Mouse (Mus musculus): ENCODE results near the gene Hectd1. TPM values are rescaled to one million over a fixed set of nuclear protein-coding genes. Genes with fewer than 3 reads are reported as not detected.

The Hectd1 gene
- total and polyA plus RNA-seq, 2 experiments from 2014 or later: 27.6 to 93.6 TPM

GRCm38 (mm10) chr12:51741690-51742089 lies 87.6 kb downstream of the Hectd1 start:
- peak; percentile 47 for DNase-seq
- Histone ChIP-seq H3K4me3 (ENCODE audit: low read depth, low read length) (no peak overlapping the region), H3K4me1 (ENCODE audit: insufficient read depth) (no peaks in the 10 kb centered on the region), H3K9me3 (ENCODE audit: low read length) (no peaks in the 10 kb centered on the region), H3K27ac (ENCODE audit: low read depth, low read length) (no peak overlapping the region), H3K4me2 (ENCODE audit: low read depth) (no peak overlapping the region), H3K9ac (no peak overlapping the region), H3K36me3 (ENCODE audit: insufficient read depth) (peaks cover 34% of the 10 kb centered on the region), H3K27me3 (ENCODE audit: insufficient read depth, low read length) (no peaks in the 10 kb centered on the region)
- WGBS: 82% methylated on average over 6 of the region's 6 CpGs
- peak; percentile 71 for TF ChIP-seq CTCF (IDR thresholded peaks at IDR 0.05; ENCODE audit: low read depth)
- ATAC-seq: peak; percentile 52; the same call in 1 of the 2 replicates

GRCm38 (mm10) chr12:51736807-51737206 lies 92.5 kb downstream of the Hectd1 start:
- no peak overlapping the region for H3K4me3 ChIP-seq (ENCODE audit: low read depth, low read length)
- no peak overlapping the region for H3K27ac ChIP-seq (ENCODE audit: low read depth, low read length)
- DNase-seq: no peak
- WGBS: 8% methylated on average over 1 of the region's 1 CpGs
- no peak overlapping the region for H3K9ac ChIP-seq
- peak; percentile 64; the same call in 1 of the 2 replicates for ATAC-seq
- H3K27me3 ChIP-seq (ENCODE audit: insufficient read depth, low read length): no peaks in the 10 kb centered on the region
- no peaks in the 10 kb centered on the region for H3K36me3 ChIP-seq (ENCODE audit: insufficient read depth)
- H3K4me2 ChIP-seq (ENCODE audit: low read depth): no peak overlapping the region
- no peak for TF ChIP-seq CTCF (IDR thresholded peaks at IDR 0.05; ENCODE audit: low read depth)
- H3K9me3 ChIP-seq (ENCODE audit: low read length): no peaks in the 10 kb centered on the region
- no peaks in the 10 kb centered on the region for H3K4me1 ChIP-seq (ENCODE audit: insufficient read depth)

- H3K9me3 ChIP-seq (ENCODE audit: low read length): no peaks in the 10 kb centered on the region
- ATAC-seq (no peak), DNase-seq (no peak)
- TF ChIP-seq CTCF (IDR thresholded peaks at IDR 0.05; ENCODE audit: low read depth): no peak
- no peaks in the 10 kb centered on the region for H3K4me1 ChIP-seq (ENCODE audit: insufficient read depth)
- H3K9ac ChIP-seq: no peak overlapping the region
- no peak overlapping the region for H3K27ac ChIP-seq (ENCODE audit: low read depth, low read length)
- WGBS: 49% methylated on average over 3 of the region's 3 CpGs
- H3K4me2 ChIP-seq (ENCODE audit: low read depth): no peak overlapping the region
- H3K4me3 ChIP-seq (ENCODE audit: low read depth, low read length): no peak overlapping the region
- H3K36me3 ChIP-seq (ENCODE audit: insufficient read depth): no peaks in the 10 kb centered on the region
- H3K27me3 ChIP-seq (ENCODE audit: insufficient read depth, low read length): no peaks in the 10 kb centered on the region
Observed at GRCm38 (mm10) chr12:51736381-51736780, 93.0 kb downstream of the Hectd1 start.

GRCm38 (mm10) chr12:51735840-51736271 lies 93.5 kb downstream of the Hectd1 start:
- no peak overlapping the region for H3K27ac ChIP-seq (ENCODE audit: low read depth, low read length)

DNA sequence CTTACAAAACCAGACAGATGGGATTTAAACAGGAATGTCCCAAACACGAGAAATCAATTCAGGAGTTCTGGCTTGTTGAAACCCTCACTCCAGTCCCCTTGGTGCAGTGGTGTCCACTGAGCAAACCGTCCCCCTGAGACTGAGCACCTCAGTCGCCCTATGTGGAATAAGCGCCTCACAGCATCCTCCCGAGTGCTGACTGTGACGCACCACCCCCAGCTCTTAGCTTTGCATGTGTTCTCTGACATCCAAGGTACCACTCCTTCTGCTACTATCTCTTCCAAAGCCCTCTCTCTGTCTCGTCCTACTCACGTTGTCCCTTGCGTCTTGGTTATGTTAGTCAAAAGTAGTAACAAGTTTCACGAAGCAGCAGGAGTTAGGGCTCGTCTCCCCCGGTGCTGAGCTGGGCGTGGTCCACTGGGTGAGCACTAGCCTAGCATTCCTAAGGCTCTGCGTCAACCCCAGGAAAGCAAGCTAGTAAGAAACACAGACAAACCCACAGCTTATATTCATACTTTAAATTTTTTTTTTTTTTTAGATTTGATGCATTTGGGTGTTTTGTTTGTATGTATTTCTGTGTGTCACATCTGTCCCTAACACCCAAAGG lies 94.6 kb downstream of the Hectd1 start:
- H3K36me3 ChIP-seq (ENCODE audit: insufficient read depth): peaks cover 5% of the 10 kb centered on the region; the same call in 1 of the 2 replicates
- DNase-seq: no peak
- H3K27ac ChIP-seq (ENCODE audit: low read depth, low read length): no peak overlapping the region
- H3K9me3 ChIP-seq (ENCODE audit: low read length): no peaks in the 10 kb centered on the region
- H3K27me3 ChIP-seq (ENCODE audit: insufficient read depth, low read length): no peaks in the 10 kb centered on the region
- H3K9ac ChIP-seq: no peak overlapping the region
- no peaks in the 10 kb centered on the region for H3K4me1 ChIP-seq (ENCODE audit: insufficient read depth)
- WGBS: 89% methylated on average over 14 of the region's 14 CpGs
- H3K4me3 ChIP-seq (ENCODE audit: low read depth, low read length): no peak overlapping the region
- ATAC-seq: no peak
- TF ChIP-seq CTCF (IDR thresholded peaks at IDR 0.05; ENCODE audit: low read depth): no peak
- H3K4me2 ChIP-seq (ENCODE audit: low read depth): no peak overlapping the region

More at GRCm38 (mm10) chr12:51735840-51736271, 93.5 kb downstream of the Hectd1 start:
- H3K9ac ChIP-seq: no peak overlapping the region
- H3K4me3 ChIP-seq (ENCODE audit: low read depth, low read length): no peak overlapping the region
- DNase-seq (no peak), ATAC-seq (no peak; the same call in 1 of the 2 replicates)
- H3K9me3 ChIP-seq (ENCODE audit: low read length): no peaks in the 10 kb centered on the region
- no peak overlapping the region for H3K4me2 ChIP-seq (ENCODE audit: low read depth)
- peaks cover 2% of the 10 kb centered on the region; the same call in 1 of the 2 replicates for H3K36me3 ChIP-seq (ENCODE audit: insufficient read depth)
- no peak for TF ChIP-seq CTCF (IDR thresholded peaks at IDR 0.05; ENCODE audit: low read depth)
- no peaks in the 10 kb centered on the region for H3K4me1 ChIP-seq (ENCODE audit: insufficient read depth)
- H3K27me3 ChIP-seq (ENCODE audit: insufficient read depth, low read length): no peaks in the 10 kb centered on the region
- WGBS: 39% methylated on average over 7 of the region's 7 CpGs

GRCm38 (mm10) chr12:51729827-51730226 lies 99.5 kb downstream of the Hectd1 start:
- no peak overlapping the region for H3K4me2 ChIP-seq (ENCODE audit: low read depth)
- DNase-seq: no peak
- no peaks in the 10 kb centered on the region for H3K9me3 ChIP-seq (ENCODE audit: low read length)
- H3K27ac ChIP-seq (ENCODE audit: low read depth, low read length): no peak overlapping the region
- no peak overlapping the region for H3K9ac ChIP-seq
- no peaks in the 10 kb centered on the region for H3K27me3 ChIP-seq (ENCODE audit: insufficient read depth, low read length)
- H3K36me3 ChIP-seq (ENCODE audit: insufficient read depth): peaks cover 5% of the 10 kb centered on the region; the same call in 1 of the 2 replicates
- H3K4me3 ChIP-seq (ENCODE audit: low read depth, low read length): no peak overlapping the region
- H3K4me1 ChIP-seq (ENCODE audit: insufficient read depth): no peaks in the 10 kb centered on the region
- 93% methylated on average over 9 of the region's 9 CpGs for WGBS
- ATAC-seq: no peak; the same call in 1 of the 2 replicates
- no peak for TF ChIP-seq CTCF (IDR thresholded peaks at IDR 0.05; ENCODE audit: low read depth)

DNA sequence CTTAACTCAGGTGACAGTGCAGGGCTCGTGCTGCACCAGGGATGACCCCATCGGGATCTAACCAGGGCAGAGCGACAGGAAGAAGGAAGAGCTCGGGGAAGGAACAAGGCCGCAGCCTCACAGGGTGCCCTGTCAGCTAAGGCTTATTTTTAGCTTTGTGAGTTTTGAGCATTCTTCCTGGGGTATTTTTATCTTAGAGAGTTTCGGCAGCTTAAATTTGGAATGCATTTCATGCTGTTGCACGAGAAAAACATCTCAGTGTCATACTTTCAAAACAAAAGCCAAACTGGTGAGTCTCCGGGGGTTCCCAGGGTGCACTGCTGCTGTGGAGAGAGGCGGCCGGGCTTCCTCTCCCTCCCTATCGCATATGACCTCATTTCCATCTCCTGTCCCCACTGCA lies 100.3 kb downstream of the Hectd1 start:
- H3K27me3 ChIP-seq (ENCODE audit: insufficient read depth, low read length): no peaks in the 10 kb centered on the region
- no peak overlapping the region for H3K9ac ChIP-seq
- DNase-seq (peak; percentile 29), ATAC-seq (peak; percentile 72)
- no peaks in the 10 kb centered on the region for H3K4me1 ChIP-seq (ENCODE audit: insufficient read depth)
- peak overlapping the region; percentile 35; the same call in 1 of the 2 replicates for H3K27ac ChIP-seq (ENCODE audit: low read depth, low read length)
- TF ChIP-seq CTCF (IDR thresholded peaks at IDR 0.05; ENCODE audit: low read depth): no peak
- 63% methylated on average over 11 of the region's 11 CpGs for WGBS
- H3K4me3 ChIP-seq (ENCODE audit: low read depth, low read length): no peak overlapping the region
- peaks cover 6% of the 10 kb centered on the region for H3K36me3 ChIP-seq (ENCODE audit: insufficient read depth)
- H3K4me2 ChIP-seq (ENCODE audit: low read depth): no peak overlapping the region
- no peaks in the 10 kb centered on the region for H3K9me3 ChIP-seq (ENCODE audit: low read length)

Data from forebrain, postnatal 0 days (tissue).